Mouse (Mus musculus) heart, postnatal 25 days (tissue): ENCODE measurements around the gene Armc3. TPM values are rescaled to one million over a fixed set of nuclear protein-coding genes. Genes with fewer than 3 reads are reported as not detected.

Source experiments
- DNase-seq: peaks from one replicate; pipeline ENCODE4 v3.0.0; 2022; ENCODE audit warnings: low spot score
- intact Hi-C: fragments of 180-260 bp; cut with DNase I; formaldehyde crosslinking; loops from one replicate; pipeline ENCODE4 v1.15.1; 2025
- total RNA-seq, 2 experiments: library from RNA; stranded (reverse); gene quantifications; 2 replicates each; pipeline ENCODE4 v1.2.3; 2021

Armc3 gene
- total RNA-seq, result not detected

GRCm38 (mm10) chr2:19198452-19199365, at the start of gene Armc3:
Gene Armc3 (plus strand): TSS chr2:19199302.
- intact Hi-C loops, result no loop called here

GRCm38 (mm10) chr2:19152687-19153086, 46.4 kb upstream of the Armc3 start:
- intact Hi-C loops, result loop anchor here (5.0 kb wide), 1 partner anchor 285 kb away; no protein-coding TSS in a partner anchor
- no peak for DNase-seq

More at GRCm38 (mm10) chr2:19198452-19199365, at the start of gene Armc3:
- peak; percentile 8 for DNase-seq

- DNase-seq, result no peak
- intact Hi-C loops, result no loop called here
Measured at GRCm38 (mm10) chr2:19156176-19156575, 42.9 kb upstream of the Armc3 start.

- intact Hi-C loops, result no loop called here
- no peak for DNase-seq
Measured at GRCm38 (mm10) chr2:19159539-19159938, 39.6 kb upstream of the Armc3 start.

GRCm38 (mm10) chr2:19160368-19161114, 38.6 kb upstream of the Armc3 start:
- intact Hi-C loops, result no loop called here
- no peak for DNase-seq

GRCm38 (mm10) chr2:19164234-19164633, 34.9 kb upstream of the Armc3 start:
- no peak for DNase-seq
- intact Hi-C loops, result no loop called here

- intact Hi-C loops, result no loop called here
- DNase-seq, result no peak
Measured at GRCm38 (mm10) chr2:19176827-19177236, 22.3 kb upstream of the Armc3 start.

GRCm38 (mm10) chr2:19199366-19199853, 308 bp downstream of the Armc3 start:
- DNase-seq, result no peak
- intact Hi-C loops, result no loop called here

GRCm38 (mm10) chr2:19200112-19200511, 1.0 kb downstream of the Armc3 start:
- intact Hi-C loops, result no loop called here
- no peak for DNase-seq

- no peak for DNase-seq
- intact Hi-C loops, result no loop called here
Measured at GRCm38 (mm10) chr2:19201682-19202081, 2.6 kb downstream of the Armc3 start.

GRCm38 (mm10) chr2:19234305-19234704, 35.2 kb downstream of the Armc3 start:
- intact Hi-C loops, result no loop called here
- no peak for DNase-seq

- intact Hi-C loops, result no loop called here
- DNase-seq, result no peak
Measured at GRCm38 (mm10) chr2:19235193-19235592, 36.1 kb downstream of the Armc3 start.

- no peak for DNase-seq
- intact Hi-C loops, result no loop called here
Measured at GRCm38 (mm10) chr2:19235614-19236013, 36.5 kb downstream of the Armc3 start.

- no peak for DNase-seq
- intact Hi-C loops, result no loop called here
Measured at GRCm38 (mm10) chr2:19238771-19239170, 39.7 kb downstream of the Armc3 start.

- no peak for DNase-seq
- intact Hi-C loops, result no loop called here
Measured at GRCm38 (mm10) chr2:19249611-19250010, 50.5 kb downstream of the Armc3 start.

- no peak for DNase-seq
- intact Hi-C loops, result no loop called here
Measured at GRCm38 (mm10) chr2:19255037-19255436, 55.9 kb downstream of the Armc3 start.

GRCm38 (mm10) chr2:19257255-19257654, 58.2 kb downstream of the Armc3 start:
- intact Hi-C loops, result no loop called here
- no peak for DNase-seq

- no peak for DNase-seq
- intact Hi-C loops, result no loop called here
Measured at GRCm38 (mm10) chr2:19260399-19260798, 61.3 kb downstream of the Armc3 start.

- intact Hi-C loops, result no loop called here
Measured at GRCm38 (mm10) chr2:19263375-19263774, 64.3 kb downstream of the Armc3 start.

GRCm38 (mm10) chr2:19265834-19266233, 66.7 kb downstream of the Armc3 start:
- DNase-seq, result no peak
- intact Hi-C loops, result no loop called here

More at GRCm38 (mm10) chr2:19263375-19263774, 64.3 kb downstream of the Armc3 start:
- DNase-seq, result no peak

- intact Hi-C loops, result no loop called here
- no peak for DNase-seq
Measured at GRCm38 (mm10) chr2:19267396-19267795, 68.3 kb downstream of the Armc3 start.
